Mouse (Mus musculus): Measurements from ENCODE around the gene Tsc2.

Gene Tsc2

GRCm38 (mm10) chr17:24565092-24565491, 67.3 kb downstream of the Tsc2 start:
- DNase-seq, result no peak

GRCm38 (mm10) chr17:24564422-24564821, 68.0 kb downstream of the Tsc2 start:
- DNase-seq, result no peak

GRCm38 (mm10) chr17:24563638-24564037, 68.8 kb downstream of the Tsc2 start:
- no peak for DNase-seq

GRCm38 (mm10) chr17:24561592-24561991, 70.8 kb downstream of the Tsc2 start:
- no peak for DNase-seq

GRCm38 (mm10) chr17:24560301-24561028, 72.0 kb downstream of the Tsc2 start:
- DNase-seq, result no peak

- peak; percentile 11 for DNase-seq
These were observed 73.3 kb downstream of the Tsc2 start for GRCm38 (mm10) chr17:24559146-24559545.

GRCm38 (mm10) chr17:24558600-24559099, 73.8 kb downstream of the Tsc2 start:
- peak; percentile 42 for DNase-seq

- DNase-seq, result no peak
These were observed 75.3 kb downstream of the Tsc2 start for GRCm38 (mm10) chr17:24557091-24557490.

GRCm38 (mm10) chr17:24551050-24551444, 81.4 kb downstream of the Tsc2 start:
- DNase-seq, result no peak

- DNase-seq, result peak; percentile 91
These were observed 81.9 kb downstream of the Tsc2 start for GRCm38 (mm10) chr17:24550416-24551049.

- DNase-seq, result peak; percentile 100
These were observed 82.6 kb downstream of the Tsc2 start, which contains the start of gene Pkd1 for GRCm38 (mm10) chr17:24549618-24550415. Pkd1 (plus strand) TSS chr17:24549834.

GRCm38 (mm10) chr17:24548921-24549617, 83.4 kb downstream of the Tsc2 start:
- peak; percentile 44 for DNase-seq

GRCm38 (mm10) chr17:24548435-24548834, 84.0 kb downstream of the Tsc2 start:
- no peak for DNase-seq

GRCm38 (mm10) chr17:24546234-24546633, 86.2 kb downstream of the Tsc2 start:
- no peak for DNase-seq
